Mouse (Mus musculus) heart, adult 18-20 months (tissue): ENCODE measurements around the gene Tanc2. TPM values are rescaled to one million over a fixed set of nuclear protein-coding genes. Genes with fewer than 3 reads are reported as not detected.

Experiments
- DNase-seq, 2 experiments: peaks; one replicate each; pipeline ENCODE4 v3.0.0; 2021 to 2022; ENCODE audit warnings: mixed read lengths in 1 of 2
- total RNA-seq, 2 experiments: library from RNA; stranded (reverse); gene quantifications; 2 replicates each; pipeline ENCODE4 v1.2.3; 2021

Gene Tanc2
- total RNA-seq, 2 experiments from 2014 or later: 10.8 to 12.3 TPM

DNA sequence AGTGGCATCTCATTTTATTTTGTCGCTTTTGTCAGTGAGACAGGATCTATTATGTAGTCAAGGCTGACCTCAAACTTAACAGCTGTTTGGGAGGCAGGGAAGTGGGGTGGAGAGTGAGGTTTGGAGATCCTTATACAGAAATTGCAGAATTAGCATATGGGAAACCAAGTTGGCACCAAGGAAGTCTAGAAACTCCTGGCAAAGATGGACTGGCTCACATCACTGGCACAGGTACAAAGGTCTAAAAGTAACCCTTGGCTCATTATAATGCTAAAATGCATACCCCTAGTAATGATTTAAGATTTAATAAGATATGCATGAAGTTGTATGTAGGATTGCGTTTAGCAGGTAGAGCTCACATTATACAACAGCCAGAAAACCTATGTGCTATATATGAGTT, 58.2 kb downstream of the Tanc2 start:
- no peak for DNase-seq

DNA sequence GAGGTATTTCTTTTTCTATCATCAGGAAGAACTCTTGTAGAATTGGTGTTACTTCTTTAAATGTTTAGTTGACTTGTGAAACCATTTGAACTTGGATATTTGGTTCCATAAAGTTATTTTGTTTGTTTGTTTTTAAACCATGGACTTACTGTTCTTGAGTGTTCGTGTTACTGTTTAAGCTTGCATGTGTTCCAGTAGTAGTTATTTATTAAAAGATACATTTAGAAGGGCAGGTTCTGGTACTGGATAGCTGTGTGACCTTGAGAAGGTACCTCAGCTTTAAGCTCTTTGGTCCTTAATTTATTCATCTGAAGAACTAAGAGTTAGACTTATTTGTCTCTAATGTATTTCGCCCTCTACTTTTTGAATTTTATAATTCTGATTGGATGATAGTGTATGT, 64.8 kb downstream of the Tanc2 start:
- no peak for DNase-seq

DNA sequence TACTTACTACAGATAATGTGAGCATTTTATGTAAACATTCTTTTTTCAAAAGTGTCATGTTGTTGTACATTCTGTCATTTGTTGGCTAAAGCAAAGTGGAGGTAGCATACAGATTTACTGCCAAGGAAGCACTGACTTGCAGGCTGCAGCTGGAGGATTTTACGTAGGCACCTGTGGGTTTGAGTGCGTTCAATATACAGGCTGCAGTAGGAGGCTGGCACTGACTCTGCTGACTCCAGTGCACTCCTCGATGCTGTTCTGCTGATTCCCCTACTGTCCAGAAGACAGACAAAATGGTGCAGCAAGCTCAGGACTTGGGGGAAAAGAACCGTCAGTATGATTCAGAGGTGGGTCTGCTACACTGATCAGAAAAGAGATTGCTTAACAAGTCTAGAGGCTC, 65.5 kb downstream of the Tanc2 start:
- DNase-seq: no peak

DNA sequence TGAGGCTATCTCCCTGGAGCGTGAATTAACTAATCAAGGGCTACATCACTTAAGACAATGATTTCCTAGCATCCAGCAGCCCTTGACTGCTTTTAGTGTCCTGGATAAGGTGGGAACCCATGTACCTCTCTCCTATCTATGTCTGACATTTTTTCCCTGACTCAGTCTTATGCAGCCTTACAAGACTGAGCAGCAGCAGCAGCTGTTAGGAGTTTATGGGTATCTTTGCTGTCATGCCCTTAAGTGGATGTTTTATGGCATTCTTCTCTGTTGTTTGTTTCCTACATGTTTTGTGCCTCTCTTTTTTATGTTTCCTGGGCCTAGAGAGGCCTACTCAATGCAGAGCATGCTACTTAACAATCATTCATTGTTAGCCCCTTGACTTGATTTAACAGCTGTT, 78.1 kb downstream of the Tanc2 start:
- no peak for DNase-seq

DNA sequence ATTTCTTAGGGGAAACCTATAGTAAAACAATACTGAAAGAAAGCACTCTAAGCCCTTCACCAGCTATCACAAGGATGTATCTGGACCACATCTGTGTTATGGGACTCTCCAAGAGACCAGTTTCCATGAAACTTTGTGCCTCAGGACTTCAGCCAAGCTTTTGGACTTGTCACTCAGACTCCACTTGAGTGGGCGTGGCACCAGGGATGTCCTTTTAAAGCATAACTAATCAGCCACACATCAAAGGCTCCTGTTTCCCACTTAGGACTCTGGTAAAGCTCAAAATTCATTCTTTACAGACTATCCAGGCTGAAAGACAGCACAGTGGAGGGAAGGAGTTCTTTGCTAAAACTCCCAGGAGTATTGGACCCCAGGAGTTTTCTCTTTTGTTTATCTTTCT, 89.2 kb downstream of the Tanc2 start:
- no peak for DNase-seq

DNA sequence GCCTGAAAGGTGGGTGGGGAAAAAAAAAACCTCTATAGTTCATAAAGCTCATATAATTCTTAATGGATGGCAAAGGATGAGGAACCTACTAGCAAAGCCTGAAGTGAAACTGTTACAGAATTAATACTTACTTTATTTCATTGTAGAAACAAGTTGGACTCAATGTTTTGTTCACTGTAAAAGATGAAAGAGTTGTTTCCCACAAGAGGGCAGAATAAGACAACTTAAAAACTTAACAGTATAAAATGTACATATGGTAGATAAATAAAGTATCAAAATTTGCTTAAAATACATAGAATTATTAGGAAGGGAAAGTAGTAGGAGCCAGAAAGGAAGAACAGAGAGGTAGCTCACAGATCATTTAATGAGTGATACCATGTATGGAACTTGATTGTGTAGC, 95.0 kb downstream of the Tanc2 start:
- no peak for DNase-seq

DNA sequence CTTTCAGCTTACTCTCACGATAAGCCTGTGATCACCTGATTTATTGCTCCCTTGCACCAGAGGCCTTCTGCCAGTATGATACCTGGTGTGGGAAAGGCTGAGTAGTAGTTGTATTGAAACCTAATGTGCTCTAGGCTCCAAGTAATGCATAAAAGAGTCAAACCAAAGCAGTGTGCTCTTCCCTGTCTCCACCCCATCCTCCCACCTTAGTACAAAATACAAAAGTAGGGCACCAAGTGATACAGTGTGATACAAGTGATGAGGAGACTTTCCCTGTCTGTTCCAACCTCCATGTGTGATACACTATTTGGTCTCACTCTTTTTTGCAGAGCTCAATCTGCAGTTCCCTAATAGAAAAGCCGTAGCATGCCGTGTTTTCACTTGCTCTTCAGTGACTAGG, 110.7 kb downstream of the Tanc2 start:
- DNase-seq: no peak

DNA sequence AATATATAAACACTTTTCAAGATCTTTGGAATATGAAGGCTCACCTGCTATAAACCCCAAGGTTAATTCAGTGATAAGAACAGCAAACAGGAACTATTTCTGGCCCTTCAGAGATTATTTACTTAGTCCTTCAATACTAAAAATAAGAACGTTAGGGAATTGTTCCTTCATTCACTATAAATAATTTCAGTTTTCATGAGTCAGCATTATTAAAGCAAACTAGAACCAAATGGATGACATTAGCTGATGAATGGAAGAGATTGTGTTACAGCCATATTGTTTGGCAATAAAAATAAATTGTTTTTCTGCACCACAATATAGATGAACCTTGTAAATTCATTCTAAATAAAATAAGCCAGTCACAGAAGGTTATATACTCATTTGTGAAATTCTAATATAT, 129.9 kb downstream of the Tanc2 start:
- no peak for DNase-seq

DNA sequence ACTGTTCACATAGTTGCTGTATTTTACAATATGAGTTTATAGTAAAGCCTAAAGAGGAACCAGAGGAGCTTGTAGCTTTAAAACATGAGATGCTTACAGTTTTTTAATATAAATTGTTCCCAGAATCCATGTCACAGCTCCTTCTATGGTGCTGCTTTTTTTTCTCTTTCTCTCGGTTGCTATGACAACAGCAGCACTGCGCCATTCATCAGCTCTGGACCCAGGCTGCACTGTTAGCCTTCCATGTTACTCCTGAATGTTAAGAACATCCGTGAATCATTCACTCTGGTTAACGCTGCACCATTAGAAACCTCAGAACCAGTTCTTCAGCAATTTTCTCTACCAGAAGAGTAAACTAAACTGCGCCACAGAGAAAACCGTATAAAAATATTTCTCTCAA, 141.8 kb downstream of the Tanc2 start:
- no peak for DNase-seq

DNA sequence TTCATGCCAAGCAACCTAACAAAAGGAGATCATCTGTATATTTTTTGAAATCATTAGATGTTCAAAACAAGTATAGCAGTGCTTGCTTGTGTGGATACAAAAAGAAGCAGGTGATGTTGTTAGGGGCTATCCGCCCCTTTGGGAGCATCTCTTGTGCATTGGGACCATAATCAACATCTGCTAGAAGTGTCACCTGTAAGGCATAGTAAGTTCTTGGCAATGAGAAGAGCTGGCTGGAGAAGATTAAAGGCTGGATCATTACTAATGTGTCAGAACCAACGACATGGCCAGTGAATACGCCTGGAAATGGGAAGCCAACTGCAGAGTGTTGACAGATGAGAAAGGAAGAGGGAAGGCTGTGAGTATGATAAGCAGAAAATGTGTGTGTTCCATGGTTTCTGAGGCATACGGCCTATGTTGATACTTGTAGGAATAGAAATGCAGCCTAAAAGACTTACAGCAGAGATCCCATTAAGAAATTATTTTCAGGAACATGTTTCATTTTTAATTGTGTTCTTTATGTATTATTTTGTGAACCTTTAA, 142.3 kb downstream of the Tanc2 start:
- peak; percentile 12 to 14 for DNase-seq

DNA sequence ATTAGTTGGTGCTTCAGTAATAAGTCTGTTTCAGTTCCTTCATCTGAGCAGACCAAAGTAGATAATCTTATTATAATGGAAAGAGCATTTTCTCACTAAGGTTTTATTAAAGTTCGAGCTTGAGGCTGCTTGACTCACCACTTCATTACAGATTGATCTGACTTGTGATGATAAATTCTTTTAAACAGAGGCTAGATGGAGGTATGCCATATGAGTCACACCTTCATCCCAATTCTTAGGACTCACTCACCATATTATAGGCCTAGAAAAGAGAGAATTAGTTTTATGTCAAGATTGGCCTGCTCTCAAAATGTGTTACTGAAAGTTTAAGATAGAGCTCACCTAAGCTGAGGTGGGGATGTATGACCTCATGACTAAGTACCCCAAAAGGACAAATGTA, 153.4 kb downstream of the Tanc2 start:
- DNase-seq: no peak

DNA sequence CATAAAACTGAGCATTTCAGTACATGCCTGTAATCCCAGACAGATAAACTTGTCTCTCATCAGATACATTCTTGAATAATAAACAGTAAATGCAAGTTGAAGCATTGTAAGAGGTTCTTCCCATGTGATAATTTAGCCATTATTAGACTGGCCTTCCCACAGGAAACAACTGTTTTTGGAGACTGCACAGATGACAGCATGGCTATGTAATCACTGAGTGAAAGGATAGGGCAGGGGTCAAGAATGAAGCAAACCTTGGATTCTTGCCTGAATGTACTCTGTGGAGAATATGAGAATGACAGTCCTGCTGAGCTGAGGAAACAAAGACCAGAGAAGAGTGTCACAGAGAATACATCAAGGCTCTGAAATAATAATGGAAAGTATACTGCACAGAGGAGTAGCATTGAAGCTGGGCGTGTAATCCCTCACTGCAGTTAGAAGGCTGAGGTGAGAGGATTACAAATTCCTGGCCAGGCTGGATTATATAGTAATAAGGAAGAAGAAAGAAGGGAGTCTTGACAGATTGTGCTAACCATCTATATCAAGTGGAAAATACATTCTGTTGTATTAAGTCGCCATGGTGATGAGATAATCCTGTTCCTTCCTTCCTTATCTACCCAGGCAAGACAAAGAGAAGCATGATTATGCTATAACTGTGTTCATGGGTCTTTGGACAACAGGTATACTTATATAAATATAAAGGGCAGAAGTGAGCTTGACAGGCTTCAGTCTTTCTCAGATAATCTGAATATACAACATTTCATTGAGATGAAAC, 159.7 kb downstream of the Tanc2 start:
- DNase-seq: peak; percentile 62 to 73

DNA sequence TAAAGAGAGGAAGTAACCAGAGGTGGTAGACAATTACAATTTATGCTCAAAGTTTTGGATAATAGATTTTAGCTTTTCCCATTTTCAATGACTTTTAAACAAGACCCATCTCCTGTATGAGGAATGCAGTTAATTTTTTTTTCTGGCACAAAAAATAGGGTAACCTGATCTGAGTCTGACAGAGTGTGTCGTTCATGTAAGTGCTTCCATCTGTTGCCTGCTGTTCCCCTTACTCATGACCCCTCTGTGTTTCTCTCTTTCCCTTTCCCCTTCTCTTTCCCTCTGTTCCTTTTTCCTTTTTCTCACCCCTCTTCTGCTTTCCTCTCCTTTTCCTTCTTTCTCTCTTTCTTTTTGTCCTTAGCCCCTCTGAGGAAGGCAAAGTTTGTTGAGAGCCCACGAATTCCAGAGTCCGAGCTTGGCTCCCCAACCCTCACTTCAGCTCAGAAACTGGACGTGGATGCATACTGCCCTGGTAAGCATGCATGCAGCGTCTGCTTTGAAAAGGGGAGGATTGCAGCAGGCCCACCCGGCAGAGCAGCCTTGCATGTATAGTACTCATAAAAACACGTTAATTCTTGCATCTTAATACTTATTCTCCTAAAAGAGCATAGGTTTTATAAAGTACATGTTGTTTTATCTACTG, 168.9 kb downstream of the Tanc2 start:
- DNase-seq: no peak

DNA sequence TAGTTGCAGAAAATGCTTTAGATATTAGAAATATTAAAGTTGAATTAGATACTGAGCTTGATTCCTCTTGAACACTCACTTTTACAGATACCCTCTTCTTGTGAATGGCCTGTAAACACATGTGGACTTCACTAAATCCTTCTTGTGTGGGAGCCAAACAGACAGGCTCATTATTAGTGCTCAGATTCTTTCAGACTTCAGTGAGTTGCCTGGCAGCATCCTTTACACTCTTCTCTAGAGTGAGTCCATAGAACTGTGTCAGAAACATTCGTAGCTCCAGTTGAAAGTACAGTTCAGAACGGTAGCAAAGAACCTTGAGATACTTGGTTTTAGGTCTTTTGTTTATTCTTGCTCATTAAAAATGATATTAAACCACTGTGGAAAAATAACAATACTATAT, 169.6 kb downstream of the Tanc2 start:
- DNase-seq: no peak

DNA sequence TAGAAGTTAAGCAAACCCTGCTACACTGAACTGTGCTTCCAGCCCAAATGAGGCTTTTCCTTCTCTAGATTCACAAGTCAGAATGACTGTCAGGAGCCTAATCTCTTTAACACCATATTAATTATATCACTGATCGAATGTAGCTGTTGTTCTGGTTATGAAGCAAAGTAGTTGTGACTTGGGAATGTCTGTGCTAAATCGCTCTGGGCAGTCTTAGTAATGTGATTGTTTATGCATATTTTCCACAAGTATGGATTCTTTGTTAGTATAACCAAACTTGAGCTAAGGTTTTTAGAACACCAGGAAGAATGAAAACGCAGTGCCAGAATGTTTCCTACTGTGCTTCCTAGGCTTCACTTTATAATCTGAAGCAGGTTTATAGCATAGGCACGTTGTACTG, 170.6 kb downstream of the Tanc2 start:
- DNase-seq: no peak

DNA sequence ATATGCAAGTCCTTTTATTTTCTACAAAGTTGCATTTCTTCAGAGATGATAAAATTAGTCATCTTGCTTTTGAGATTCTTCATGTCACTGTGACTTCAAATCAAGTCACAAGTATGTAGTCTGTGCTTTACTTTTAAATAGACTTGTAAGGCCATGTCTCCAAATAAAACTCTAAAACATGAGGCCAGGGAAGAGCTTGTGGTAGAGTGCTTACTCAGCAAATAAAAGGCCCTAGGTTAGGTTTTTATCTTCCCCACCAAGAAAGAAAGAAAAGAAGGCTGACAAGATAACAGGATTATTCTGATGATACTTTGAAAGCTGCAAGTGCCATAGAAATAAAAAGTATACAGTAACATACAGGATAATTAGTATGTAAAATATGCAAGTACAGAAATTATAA, 188.0 kb downstream of the Tanc2 start:
- DNase-seq: no peak

DNA sequence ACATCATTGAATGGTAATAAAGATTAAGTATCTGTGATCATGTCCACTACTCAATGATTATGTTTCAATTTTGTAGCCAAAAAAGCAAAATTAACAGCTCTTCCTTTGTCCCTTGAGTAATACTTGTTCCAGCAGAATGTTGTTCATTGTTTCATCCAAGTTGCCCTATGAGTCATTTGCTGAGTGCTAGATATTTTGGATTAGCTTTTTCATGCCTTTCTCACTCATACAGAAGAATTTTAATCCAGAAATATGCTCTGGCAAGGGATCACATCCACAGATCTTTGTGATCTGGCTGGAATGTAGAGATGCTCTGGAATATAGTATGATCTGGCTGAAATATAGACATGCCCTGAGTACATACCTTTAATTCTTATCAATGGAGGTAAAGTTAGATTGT, 202.7 kb downstream of the Tanc2 start:
- no peak for DNase-seq

DNA sequence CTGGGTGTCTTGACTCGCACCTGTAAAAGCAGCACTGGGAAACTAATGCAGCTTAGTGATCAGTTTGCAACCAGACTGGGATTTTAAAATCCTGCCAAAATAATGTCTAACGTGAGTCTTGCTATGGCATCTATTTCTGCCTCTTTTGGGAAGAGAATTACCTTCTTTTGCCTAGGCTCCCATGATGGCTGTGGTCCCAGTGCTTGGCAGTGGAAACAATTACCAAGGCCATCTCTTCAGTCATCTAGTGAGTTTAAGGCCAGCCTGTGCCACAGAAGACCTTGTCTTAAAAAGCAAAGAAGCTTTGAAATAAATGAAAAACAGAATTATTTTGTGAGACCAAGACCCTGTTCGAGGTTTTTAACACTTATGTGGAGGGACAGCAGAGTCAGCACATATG, 213.9 kb downstream of the Tanc2 start:
- no peak for DNase-seq

DNA sequence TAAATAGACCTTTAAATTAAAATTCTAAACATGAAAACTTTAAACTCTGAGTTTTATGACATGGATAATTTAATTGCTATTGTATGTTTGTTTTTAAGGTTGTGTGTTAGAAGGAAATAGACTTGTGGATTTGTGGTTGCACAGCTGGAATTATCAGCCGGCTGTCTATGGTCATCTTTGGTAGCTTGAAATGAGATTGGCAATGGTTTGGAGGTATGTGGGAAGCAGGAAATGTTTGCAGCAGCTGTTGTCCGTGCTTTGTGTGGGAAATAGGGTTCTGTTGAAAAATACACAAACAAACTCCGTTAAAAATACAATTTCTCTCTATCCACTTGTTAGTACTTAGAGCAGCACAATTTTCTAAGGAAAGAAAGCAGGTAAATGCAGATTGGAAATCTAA, 215.0 kb downstream of the Tanc2 start:
- DNase-seq: peak; percentile 14 to 15

DNA sequence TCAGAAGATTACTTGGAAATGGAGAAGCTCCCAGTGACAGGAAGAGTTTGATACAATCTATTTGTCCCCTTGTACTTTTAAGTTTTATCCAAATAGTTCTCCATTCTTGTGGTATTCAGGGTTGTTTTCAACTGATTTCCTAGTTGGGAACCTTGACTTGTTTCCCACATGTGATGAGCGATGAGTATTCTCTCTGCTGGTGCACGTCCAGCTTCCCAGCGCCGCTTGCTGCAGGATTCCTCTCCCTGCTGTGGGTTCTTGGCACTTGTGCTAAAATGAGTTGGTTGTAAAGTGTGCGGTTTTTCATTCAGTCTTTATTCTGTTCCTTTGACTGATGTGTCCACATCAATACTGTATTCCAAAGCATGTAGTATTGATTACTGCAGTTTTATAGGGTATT, 217.3 kb downstream of the Tanc2 start:
- DNase-seq: no peak

DNA sequence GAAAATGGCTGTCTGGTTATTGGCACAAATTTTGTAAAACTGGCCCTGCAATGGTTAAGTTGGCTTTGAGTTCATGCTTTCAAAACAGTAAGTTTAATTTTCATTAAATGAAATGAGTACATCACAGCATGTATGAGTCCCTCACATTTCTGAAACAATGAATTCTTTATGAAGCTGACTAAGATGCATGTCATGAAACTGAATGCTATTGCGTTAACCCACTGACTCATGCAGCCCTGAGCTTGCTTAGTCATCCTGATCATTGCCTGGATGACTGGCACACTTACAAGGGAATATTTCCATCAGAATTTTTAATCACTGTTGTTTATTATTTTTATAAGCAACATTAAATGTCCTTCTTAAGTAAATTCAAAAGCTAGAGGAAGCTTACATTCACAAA, 233.5 kb downstream of the Tanc2 start:
- DNase-seq: no peak

DNA sequence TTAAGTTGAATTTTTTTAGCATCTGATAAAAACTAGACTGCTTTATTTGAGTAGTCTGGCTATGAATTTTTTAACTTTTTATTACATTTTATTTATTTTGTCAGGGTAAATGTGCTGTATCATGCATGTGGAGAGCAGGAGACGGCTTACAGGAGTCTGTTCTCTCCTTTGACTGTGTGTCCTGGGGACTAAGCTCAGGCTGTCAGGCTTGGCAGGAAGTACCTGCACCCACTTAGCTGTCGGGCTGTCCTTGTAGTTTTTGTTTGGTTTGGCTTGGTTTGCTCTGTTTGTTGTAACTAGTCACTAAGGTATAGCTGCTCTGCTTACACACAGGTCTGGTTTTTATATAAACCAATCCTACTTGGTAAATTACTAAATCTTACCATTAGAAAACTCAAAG, 234.0 kb downstream of the Tanc2 start:
- DNase-seq: no peak

DNA sequence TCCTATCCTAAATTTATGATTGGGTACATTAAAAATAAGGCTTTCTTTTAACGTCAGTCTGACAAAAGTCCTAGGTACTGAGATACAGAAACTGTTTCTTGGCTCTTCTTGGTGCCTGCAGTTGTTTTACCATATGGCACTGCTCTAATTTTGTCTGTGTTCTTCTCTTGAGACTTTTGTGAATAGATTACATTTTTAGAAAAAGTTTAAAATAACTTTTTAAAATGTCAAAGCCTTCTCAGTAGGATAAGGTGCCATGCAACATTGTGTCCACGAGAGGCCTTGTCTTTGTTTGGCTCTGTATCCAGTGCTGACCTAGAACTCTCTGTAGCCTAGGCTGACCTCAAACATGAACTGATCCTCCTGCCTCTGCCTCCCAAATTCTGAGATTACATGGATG, 238.4 kb downstream of the Tanc2 start:
- DNase-seq: no peak

DNA sequence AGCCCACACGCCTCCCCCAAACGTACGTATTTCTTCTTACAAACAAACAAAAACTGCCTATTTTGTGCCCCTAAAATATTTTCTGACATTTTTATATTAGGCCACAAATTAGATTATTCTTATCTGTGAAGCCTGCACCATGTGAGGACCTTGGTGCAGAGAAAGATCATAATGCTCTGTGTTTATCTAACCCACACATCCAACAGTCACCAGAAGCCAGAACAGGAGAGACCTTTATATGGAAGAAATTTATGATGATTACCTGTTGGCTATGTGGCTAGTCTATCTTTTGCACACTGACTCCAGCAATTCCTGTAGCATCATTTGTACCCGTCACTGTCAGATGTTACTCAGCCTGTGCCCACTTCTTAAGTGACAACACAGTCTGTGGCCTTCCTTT, 245.4 kb downstream of the Tanc2 start:
- DNase-seq: no peak
